Mouse (Mus musculus): ENCODE results near the gene Atp6v1g1.

The Atp6v1g1 gene

GRCm38 (mm10) chr4:63585216-63585615, 40.6 kb downstream of the Atp6v1g1 start:
- DNase-seq = no peak

- no peak for DNase-seq
These were observed 41.7 kb downstream of the Atp6v1g1 start for GRCm38 (mm10) chr4:63586240-63586639.

- no peak for DNase-seq
These were observed 45.4 kb downstream of the Atp6v1g1 start for GRCm38 (mm10) chr4:63589987-63590386.

GRCm38 (mm10) chr4:63590538-63590937, 46.0 kb downstream of the Atp6v1g1 start:
- DNase-seq = no peak

- DNase-seq = no peak
These were observed 50.0 kb downstream of the Atp6v1g1 start for GRCm38 (mm10) chr4:63594459-63595110.

GRCm38 (mm10) chr4:63595259-63595658, 50.7 kb downstream of the Atp6v1g1 start:
- no peak for DNase-seq

GRCm38 (mm10) chr4:63596010-63596409, 51.4 kb downstream of the Atp6v1g1 start:
- no peak for DNase-seq
